Mouse (Mus musculus) effector memory CD4-positive, alpha-beta T cell, adult 5 months (primary cell): ENCODE results near the gene Glra3. TPM values are rescaled to one million over a fixed set of nuclear protein-coding genes. Genes with fewer than 3 reads are reported as not detected.

Experiments
- polyA plus RNA-seq: library from polyadenylated mRNA; unstranded; fragments of 100-300 nt; shearing (Covaris generic); gene quantifications from one replicate; pipeline ENCODE4 v1.2.1, GENCODE M21; 2017

The Glra3 gene
- polyA plus RNA-seq = not detected

DNA sequence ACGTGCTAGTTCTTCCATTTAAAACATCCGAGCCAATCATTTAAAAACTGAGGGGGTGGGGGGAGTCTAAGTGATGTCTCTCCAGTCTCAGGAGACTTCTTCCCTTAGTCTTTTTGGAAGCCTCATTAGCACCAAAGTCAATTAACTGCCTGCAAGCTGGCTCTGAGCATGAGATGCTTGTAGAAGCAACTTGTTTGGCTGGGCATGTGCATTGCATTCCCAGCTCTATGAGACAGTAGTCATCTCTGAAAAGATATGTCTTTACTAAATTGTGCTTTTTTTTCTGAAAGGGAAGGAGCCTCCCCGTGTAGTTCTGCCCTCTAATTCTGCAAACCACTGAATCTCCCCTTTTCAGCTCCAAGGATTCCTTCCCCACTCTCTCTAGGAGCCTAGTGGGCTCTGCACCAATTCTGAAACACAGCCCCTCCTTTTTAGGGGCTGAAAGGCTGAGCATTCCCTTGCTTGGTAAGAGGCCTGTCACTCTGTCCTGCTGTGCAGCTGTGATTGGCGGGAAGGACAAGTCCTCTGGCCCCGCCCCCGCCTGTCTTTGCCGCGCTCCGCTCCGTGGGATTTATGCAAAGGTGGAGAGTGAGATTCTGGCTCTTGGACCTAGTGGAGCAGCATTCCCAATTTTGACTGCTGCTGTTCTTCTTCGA is at the start of gene Glra3:
TSS of gene Glra3 (plus strand) at position 591 of the 656 bp plus-strand sequence.

DNA sequence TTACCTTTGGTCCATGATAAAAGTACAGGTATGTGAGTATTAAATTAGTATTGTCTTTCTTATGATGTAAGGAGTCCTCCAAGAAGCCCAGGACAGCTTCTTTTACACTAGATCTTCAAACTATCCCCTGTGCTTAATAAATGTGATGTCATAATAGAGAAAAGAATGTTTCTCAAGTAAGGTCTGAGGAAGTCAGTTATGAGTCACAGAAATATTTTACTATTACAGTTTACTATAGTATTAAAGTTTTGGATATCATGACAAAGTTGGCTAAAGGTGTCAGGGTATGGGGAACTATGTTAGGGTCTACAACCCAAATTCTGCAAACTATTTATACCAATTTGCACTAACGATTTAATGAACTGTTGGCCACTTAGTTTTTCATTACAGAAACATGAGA is 33.4 kb upstream of the Glra3 start, which contains the start of gene Adam29:
TSS of gene Adam29 (minus strand) at position 101 of the 400 bp plus-strand sequence.

Other genes starting within 250 kb of the Glra3 start
- not detected for gene Adam29, start 33.5 kb upstream of the Glra3 start, polyA plus RNA-seq